Mouse (Mus musculus): ENCODE measurements around the gene Nufip1. TPM values are rescaled to one million over a fixed set of nuclear protein-coding genes. Genes with fewer than 3 reads are reported as not detected.

Gene Nufip1
- polyA plus RNA-seq (2015; fragmentation: Nextera tagmentation; extraction: Ambion mirVana): 14.3 and 15.4 TPM in 2 replicates

- peak within 1 kb of the TSS; percentile 97 for H3K4me3 ChIP-seq
- no peaks in the 10 kb centered on the region for H3K27me3 ChIP-seq
- H3K27ac ChIP-seq: peak within 1 kb of the TSS; percentile 91
- H3K4me1 ChIP-seq: peaks cover 12% of the 10 kb centered on the region
- no peaks in the 10 kb centered on the region for H3K9me3 ChIP-seq
- WGBS: under 1% methylated on average over 69 of the region's 69 CpGs
- H3K4me2 ChIP-seq: peak within 1 kb of the TSS; percentile 81
- peaks cover 36% of the 10 kb centered on the region for H3K36me3 ChIP-seq
- peak; percentile 97 for ATAC-seq (ENCODE audit: insufficient number of reproducible peaks, low FRiP score, low TSS enrichment, low read depth)
- peak within 1 kb of the TSS; percentile 77 for H3K9ac ChIP-seq
Observed at GRCm38 (mm10) chr14:76110396-76111221, at the start of gene Nufip1, which contains the start of gene Gpalpp1. Gene Nufip1 (plus strand): TSS chr14:76110891. Gene Gpalpp1 (minus strand): TSS chr14:76110760.

- H3K27ac ChIP-seq: no peak overlapping the region
- H3K9me3 ChIP-seq: no peaks in the 10 kb centered on the region
- 28% methylated on average over 1 of the region's 1 CpGs for WGBS
- 0 out of 2 replicates have a peak, but pooled peaks cover 10% of the 10 kb centered on the region for H3K4me1 ChIP-seq
- no peak overlapping the region for H3K4me2 ChIP-seq
- ATAC-seq (ENCODE audit: insufficient number of reproducible peaks, low FRiP score, low TSS enrichment, low read depth): no peak
- H3K4me3 ChIP-seq: no peak overlapping the region
- H3K9ac ChIP-seq: no peak overlapping the region
- H3K36me3 ChIP-seq: no peaks in the 10 kb centered on the region
- H3K27me3 ChIP-seq: no peaks in the 10 kb centered on the region
Observed at GRCm38 (mm10) chr14:76067237-76067636, 43.5 kb upstream of the Nufip1 start.

GRCm38 (mm10) chr14:76068296-76068695 is 42.4 kb upstream of the Nufip1 start:
- H3K4me3 ChIP-seq: no peak overlapping the region
- H3K9ac ChIP-seq: no peak overlapping the region
- no peaks in the 10 kb centered on the region for H3K9me3 ChIP-seq
- ATAC-seq (ENCODE audit: insufficient number of reproducible peaks, low FRiP score, low TSS enrichment, low read depth): no peak
- no peak overlapping the region for H3K4me2 ChIP-seq
- H3K27ac ChIP-seq: no peak overlapping the region
- 0 out of 2 replicates have a peak, but pooled peaks cover 10% of the 10 kb centered on the region for H3K4me1 ChIP-seq
- 25% methylated on average over 4 of the region's 4 CpGs for WGBS
- H3K27me3 ChIP-seq: no peaks in the 10 kb centered on the region
- H3K36me3 ChIP-seq: no peaks in the 10 kb centered on the region

GRCm38 (mm10) chr14:76069296-76069695 is 41.4 kb upstream of the Nufip1 start:
- WGBS: 24% methylated on average over 4 of the region's 4 CpGs
- H3K36me3 ChIP-seq: no peaks in the 10 kb centered on the region
- no peaks in the 10 kb centered on the region for H3K9me3 ChIP-seq
- H3K4me3 ChIP-seq: no peak overlapping the region
- 0 out of 2 replicates have a peak, but pooled peaks cover 10% of the 10 kb centered on the region for H3K4me1 ChIP-seq
- no peak overlapping the region for H3K4me2 ChIP-seq
- H3K9ac ChIP-seq: no peak overlapping the region
- H3K27me3 ChIP-seq: no peaks in the 10 kb centered on the region
- no peak for ATAC-seq (ENCODE audit: insufficient number of reproducible peaks, low FRiP score, low TSS enrichment, low read depth)
- H3K27ac ChIP-seq: no peak overlapping the region

- Histone ChIP-seq H3K27ac (no peak overlapping the region), H3K27me3 (no peaks in the 10 kb centered on the region), H3K4me2 (no peak overlapping the region), H3K4me1 (0 out of 2 replicates have a peak, but pooled peaks cover 13% of the 10 kb centered on the region), H3K9ac (no peak overlapping the region), H3K9me3 (no peaks in the 10 kb centered on the region), H3K36me3 (no peaks in the 10 kb centered on the region), H3K4me3 (no peak overlapping the region)
- ATAC-seq (ENCODE audit: insufficient number of reproducible peaks, low FRiP score, low TSS enrichment, low read depth): no peak
- 77% methylated on average over 2 of the region's 2 CpGs for WGBS
Observed at GRCm38 (mm10) chr14:76072626-76073025, 38.1 kb upstream of the Nufip1 start.

- ATAC-seq (ENCODE audit: insufficient number of reproducible peaks, low FRiP score, low TSS enrichment, low read depth): no peak
- Histone ChIP-seq H3K4me3 (no peak overlapping the region), H3K9me3 (no peaks in the 10 kb centered on the region), H3K36me3 (no peaks in the 10 kb centered on the region), H3K9ac (no peak overlapping the region), H3K4me2 (no peak overlapping the region), H3K27me3 (no peaks in the 10 kb centered on the region), H3K27ac (no peak overlapping the region), H3K4me1 (0 out of 2 replicates have a peak, but pooled peaks cover 8% of the 10 kb centered on the region)
- WGBS: 74% methylated on average over 1 of the region's 1 CpGs
Observed at GRCm38 (mm10) chr14:76074206-76074605, 36.5 kb upstream of the Nufip1 start.

GRCm38 (mm10) chr14:76075721-76076120 is 35.0 kb upstream of the Nufip1 start:
- Histone ChIP-seq H3K9me3 (no peaks in the 10 kb centered on the region), H3K4me3 (no peak overlapping the region), H3K9ac (no peak overlapping the region), H3K36me3 (no peaks in the 10 kb centered on the region), H3K27me3 (no peaks in the 10 kb centered on the region), H3K27ac (no peak overlapping the region), H3K4me2 (no peak overlapping the region), H3K4me1 (0 out of 2 replicates have a peak, but pooled peaks cover 2% of the 10 kb centered on the region)
- 46% methylated on average over 4 of the region's 4 CpGs for WGBS
- no peak for ATAC-seq (ENCODE audit: insufficient number of reproducible peaks, low FRiP score, low TSS enrichment, low read depth)

GRCm38 (mm10) chr14:76076602-76077001 is 34.1 kb upstream of the Nufip1 start:
- no peaks in the 10 kb centered on the region for H3K27me3 ChIP-seq
- no peak overlapping the region for H3K4me2 ChIP-seq
- ATAC-seq (ENCODE audit: insufficient number of reproducible peaks, low FRiP score, low TSS enrichment, low read depth): no peak
- H3K9ac ChIP-seq: no peak overlapping the region
- H3K9me3 ChIP-seq: no peaks in the 10 kb centered on the region
- 0 out of 2 replicates have a peak, but pooled peaks cover 2% of the 10 kb centered on the region for H3K4me1 ChIP-seq
- 66% methylated on average over 4 of the region's 4 CpGs for WGBS
- H3K36me3 ChIP-seq: no peaks in the 10 kb centered on the region
- no peak overlapping the region for H3K4me3 ChIP-seq
- no peak overlapping the region for H3K27ac ChIP-seq

GRCm38 (mm10) chr14:76077088-76077491 is 33.6 kb upstream of the Nufip1 start:
- H3K4me3 ChIP-seq: no peak overlapping the region
- H3K27ac ChIP-seq: no peak overlapping the region
- no peaks in the 10 kb centered on the region for H3K27me3 ChIP-seq
- no peaks in the 10 kb centered on the region for H3K9me3 ChIP-seq
- 47% methylated on average over 9 of the region's 9 CpGs for WGBS
- 0 out of 2 replicates have a peak, but pooled peaks have one; percentile 30 for ATAC-seq (ENCODE audit: insufficient number of reproducible peaks, low FRiP score, low TSS enrichment, low read depth)
- no peak overlapping the region for H3K4me2 ChIP-seq
- H3K36me3 ChIP-seq: no peaks in the 10 kb centered on the region
- H3K9ac ChIP-seq: no peak overlapping the region
- H3K4me1 ChIP-seq: 0 out of 2 replicates have a peak, but pooled peaks cover 2% of the 10 kb centered on the region

- ATAC-seq (ENCODE audit: insufficient number of reproducible peaks, low FRiP score, low TSS enrichment, low read depth): no peak
- no peak overlapping the region for H3K4me2 ChIP-seq
Observed at GRCm38 (mm10) chr14:76081451-76081850, 29.2 kb upstream of the Nufip1 start.

GRCm38 (mm10) chr14:76082086-76082636 is 28.5 kb upstream of the Nufip1 start:
- no peak overlapping the region for H3K4me2 ChIP-seq
- H3K4me3 ChIP-seq: no peak overlapping the region
- no peak overlapping the region for H3K9ac ChIP-seq
- WGBS: 77% methylated on average over 13 of the region's 13 CpGs
- H3K27ac ChIP-seq: no peak overlapping the region
- no peaks in the 10 kb centered on the region for H3K27me3 ChIP-seq
- H3K36me3 ChIP-seq: peaks cover 6% of the 10 kb centered on the region
- H3K9me3 ChIP-seq: no peaks in the 10 kb centered on the region
- ATAC-seq (ENCODE audit: insufficient number of reproducible peaks, low FRiP score, low TSS enrichment, low read depth): no peak
- 0 out of 2 replicates have a peak, but pooled peaks cover 2% of the 10 kb centered on the region for H3K4me1 ChIP-seq

More at GRCm38 (mm10) chr14:76081451-76081850, 29.2 kb upstream of the Nufip1 start:
- Histone ChIP-seq H3K4me1 (0 out of 2 replicates have a peak, but pooled peaks cover 5% of the 10 kb centered on the region), H3K9ac (no peak overlapping the region), H3K27me3 (no peaks in the 10 kb centered on the region), H3K27ac (no peak overlapping the region), H3K4me3 (no peak overlapping the region), H3K36me3 (peaks cover 2% of the 10 kb centered on the region; the same call in 1 of the 2 replicates), H3K9me3 (no peaks in the 10 kb centered on the region)
- 57% methylated on average over 11 of the region's 11 CpGs for WGBS

GRCm38 (mm10) chr14:76084188-76084587 is 26.5 kb upstream of the Nufip1 start:
- H3K4me3 ChIP-seq: no peak overlapping the region
- WGBS: 77% methylated on average over 3 of the region's 3 CpGs
- no peak overlapping the region for H3K4me2 ChIP-seq
- no peaks in the 10 kb centered on the region for H3K9me3 ChIP-seq
- H3K4me1 ChIP-seq: 0 out of 2 replicates have a peak, but pooled peaks cover 2% of the 10 kb centered on the region
- no peak for ATAC-seq (ENCODE audit: insufficient number of reproducible peaks, low FRiP score, low TSS enrichment, low read depth)
- no peaks in the 10 kb centered on the region for H3K27me3 ChIP-seq
- H3K27ac ChIP-seq: no peak overlapping the region
- peaks cover 10% of the 10 kb centered on the region for H3K36me3 ChIP-seq
- H3K9ac ChIP-seq: no peak overlapping the region
